Mouse (Mus musculus) embryonic facial prominence, embryonic 15.5 days (tissue): ENCODE measurements around the gene Thap2. TPM values are rescaled to one million over a fixed set of nuclear protein-coding genes. Genes with fewer than 3 reads are reported as not detected.
A peak's percentile ranks its signal among the peaks of the same experiment; 100 is the strongest.

ENCODE experiments used
- ATAC-seq: fragments of 200-750 bp; cut with Nextera tagmentation; 2 replicates; pipeline ENCODE4 v1.8.0; 2017; ENCODE audit warnings: low read depth, moderate TSS enrichment; ENCODE audit not compliant: insufficient number of reproducible peaks, low FRiP score, low TSS enrichment
- H3K27ac ChIP-seq: fragments of 300-500 bp; sonication (generic); replicated peaks from 2 replicates; pipeline ENCODE4 v1.5.1; 2015; ENCODE audit warnings: mild to moderate bottlenecking, inconsistent platforms
- H3K27me3 ChIP-seq: fragments of 300-500 bp; sonication (generic); 2 replicates; pipeline ENCODE4 v1.6.1; 2015; ENCODE audit warnings: inconsistent platforms
- H3K36me3 ChIP-seq: fragments of 300-500 bp; sonication (generic); 2 replicates; pipeline ENCODE4 v1.6.1; 2015; ENCODE audit warnings: mild to moderate bottlenecking, inconsistent platforms
- H3K4me1 ChIP-seq: fragments of 300-500 bp; sonication (generic); 2 replicates; pipeline ENCODE4 v1.6.1; 2015; ENCODE audit warnings: inconsistent platforms
- H3K4me2 ChIP-seq: fragments of 300-500 bp; sonication (generic); replicated peaks from 2 replicates; pipeline ENCODE4 v1.6.1; 2015; ENCODE audit warnings: mild to moderate bottlenecking, inconsistent platforms
- H3K4me3 ChIP-seq: fragments of 300-500 bp; sonication (generic); replicated peaks from 2 replicates; pipeline ENCODE4 v1.5.1; 2015; ENCODE audit warnings: mild to moderate bottlenecking, inconsistent platforms
- H3K9ac ChIP-seq: fragments of 300-500 bp; sonication (generic); 2 replicates; pipeline ENCODE4 v1.6.1; 2015; ENCODE audit warnings: inconsistent platforms
- H3K9me3 ChIP-seq: fragments of 300-500 bp; sonication (generic); replicated peaks from 2 replicates; pipeline ENCODE4 v1.6.1; 2016; ENCODE audit warnings: inconsistent platforms
- WGBS: fragments of 180-500 bp; shearing (Covaris S2); methylation state at CpG from one replicate; pipeline ENCODE4 v1.1.7; 2015; 5-methylcytosine and 5-hydroxymethylcytosine counted together
- polyA plus RNA-seq: library from polyadenylated mRNA; unstranded; fragments of >200 nt; fragmentation: Nextera tagmentation; extraction: Ambion mirVana; gene quantifications from 2 replicates; pipeline ENCODE4 v1.2.1, GENCODE M21; 2015

Gene Thap2
- polyA plus RNA-seq, 1 experiment from 2014 or later, result 24.3 TPM

DNA sequence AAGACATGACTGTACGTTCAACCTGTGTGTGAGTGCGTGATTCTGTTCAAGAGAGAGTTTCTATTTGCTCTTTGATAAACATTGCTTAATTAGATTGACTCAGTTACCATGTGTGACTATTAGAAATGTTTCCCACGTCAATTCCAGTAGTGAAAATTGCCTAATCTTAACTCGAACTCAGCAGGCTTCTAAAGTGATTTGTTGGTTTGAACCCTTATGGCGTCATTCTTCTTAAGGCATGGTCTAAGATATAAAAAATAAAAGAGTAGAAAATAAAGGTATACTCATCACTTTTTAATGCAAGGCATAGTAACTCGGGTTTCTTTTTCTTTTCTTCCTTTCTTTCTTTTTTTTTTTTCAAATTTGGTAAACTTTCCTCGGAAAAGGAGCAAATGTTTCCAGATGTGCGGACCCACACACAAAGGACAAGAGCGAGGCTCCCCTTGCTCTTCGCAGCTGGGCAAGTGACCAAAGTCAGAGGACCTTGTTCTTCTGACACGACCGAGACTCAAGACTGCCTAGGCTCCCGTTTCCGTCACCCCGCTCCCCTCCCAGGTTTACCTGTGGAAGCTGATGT is 511 bp downstream of the Thap2 start:
- Histone ChIP-seq H3K9ac (peak overlapping the region; percentile 87), H3K27me3 (no peaks in the 10 kb centered on the region), H3K27ac (peak overlapping the region; percentile 99), H3K4me3 (peak overlapping the region; percentile 94), H3K4me1 (peaks cover 22% of the 10 kb centered on the region), H3K4me2 (peak overlapping the region; percentile 58), H3K36me3 (no peaks in the 10 kb centered on the region), H3K9me3 (no peaks in the 10 kb centered on the region)
- under 1% methylated on average over 15 of the region's 15 CpGs for WGBS
- no peak for ATAC-seq

DNA sequence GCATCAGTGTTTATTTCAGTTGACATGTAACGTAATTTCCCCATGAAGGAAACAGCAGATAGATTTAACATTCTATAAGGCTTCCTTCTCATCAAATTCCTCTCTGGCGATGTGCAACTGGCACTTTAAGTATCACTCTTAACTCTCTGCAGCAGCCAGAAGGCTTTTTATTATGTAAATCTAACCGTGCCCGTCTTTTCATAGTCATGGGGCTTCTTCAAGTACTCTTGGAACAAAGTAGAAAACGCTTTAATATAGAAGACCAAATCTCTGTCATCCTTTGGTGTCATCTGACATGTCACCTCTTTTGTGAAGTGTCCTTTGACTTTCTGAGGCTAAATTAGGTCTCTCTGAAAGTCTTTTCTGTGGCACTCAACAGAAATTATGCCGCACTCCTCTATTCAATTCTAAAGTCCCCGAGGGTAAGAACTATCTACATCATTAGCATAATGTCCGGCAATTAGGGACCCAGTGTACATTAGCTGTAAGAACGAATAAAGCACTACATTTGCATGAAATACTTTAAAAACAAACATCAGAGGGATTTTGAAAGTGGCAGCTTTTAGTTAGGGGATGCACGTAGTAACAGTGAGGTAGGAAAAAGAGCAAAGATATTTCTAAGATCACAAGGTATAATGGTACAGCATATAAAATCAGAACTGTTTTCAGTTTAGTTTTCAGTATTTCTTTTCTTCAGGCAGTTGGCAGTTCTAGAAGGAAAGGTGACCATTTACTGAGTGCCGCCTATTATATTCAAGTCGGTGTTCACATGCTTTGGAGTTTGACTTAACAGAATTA is 1.2 kb downstream of the Thap2 start:
- Histone ChIP-seq H3K27ac (no peak overlapping the region), H3K36me3 (no peaks in the 10 kb centered on the region), H3K4me1 (peaks cover 16% of the 10 kb centered on the region), H3K4me3 (peak overlapping the region; percentile 94), H3K9ac (0 out of 2 replicates have a peak overlapping the region, but pooled peaks have one; percentile 87), H3K9me3 (no peaks in the 10 kb centered on the region), H3K27me3 (no peaks in the 10 kb centered on the region), H3K4me2 (peak overlapping the region; percentile 58)
- WGBS, result 17% methylated on average over 12 of the region's 12 CpGs
- ATAC-seq, result no peak

DNA sequence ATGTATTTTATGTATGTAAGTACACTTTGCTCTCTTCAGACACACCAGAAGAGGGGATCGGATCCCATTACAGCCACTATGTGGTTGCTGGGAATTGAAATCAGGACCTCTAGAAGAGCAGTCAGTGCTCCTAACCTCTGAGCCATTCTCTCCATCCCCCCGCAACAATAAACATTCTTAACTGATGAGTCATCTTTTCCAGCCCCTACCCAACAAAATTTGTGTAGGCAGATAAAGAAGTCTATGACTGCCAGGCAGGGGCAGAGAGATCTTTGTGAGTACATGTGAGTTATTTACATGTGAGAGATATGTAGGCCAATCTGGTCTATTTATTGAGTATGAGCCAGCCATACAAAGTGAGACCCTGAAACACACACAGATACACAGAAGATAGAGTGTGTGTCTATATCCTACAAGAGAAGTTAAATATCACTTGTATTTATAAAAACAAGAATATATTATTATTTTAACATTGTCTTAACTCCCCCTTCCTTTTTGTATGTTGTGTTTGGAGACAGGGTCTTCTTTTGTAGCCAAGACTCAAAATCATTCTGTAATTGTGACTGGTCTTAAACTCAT is 2.6 kb downstream of the Thap2 start:
- Histone ChIP-seq H3K4me2 (no peak overlapping the region), H3K27ac (no peak overlapping the region), H3K4me1 (peaks cover 10% of the 10 kb centered on the region; the same call in 1 of the 2 replicates), H3K9me3 (no peaks in the 10 kb centered on the region), H3K27me3 (no peaks in the 10 kb centered on the region), H3K9ac (no peak overlapping the region), H3K4me3 (no peak overlapping the region), H3K36me3 (no peaks in the 10 kb centered on the region)
- 78% methylated on average over 2 of the region's 2 CpGs for WGBS
- no peak for ATAC-seq

DNA sequence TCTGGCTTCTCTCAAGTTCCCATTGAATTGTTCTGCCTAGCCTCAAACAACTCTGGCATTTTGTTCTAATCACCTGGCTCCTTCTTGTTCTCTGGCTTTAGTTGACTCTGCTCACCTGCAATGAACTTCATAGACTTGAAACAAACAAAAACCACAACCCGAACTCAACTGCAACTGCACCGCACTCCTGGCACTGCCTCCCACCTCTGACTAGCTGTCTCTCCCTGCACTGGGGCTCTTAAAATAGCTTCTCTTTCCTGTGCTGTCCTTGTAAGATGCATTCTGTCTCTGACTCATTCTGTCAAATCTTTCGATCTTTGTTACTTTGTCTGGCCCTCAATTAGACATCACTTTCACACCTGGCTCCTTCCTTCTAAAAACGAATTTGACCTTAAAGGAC is 21.1 kb downstream of the Thap2 start:
- H3K4me3 ChIP-seq, result peak overlapping the region; percentile 68
- no peak overlapping the region; the same call in 1 of the 2 replicates for H3K9ac ChIP-seq

DNA sequence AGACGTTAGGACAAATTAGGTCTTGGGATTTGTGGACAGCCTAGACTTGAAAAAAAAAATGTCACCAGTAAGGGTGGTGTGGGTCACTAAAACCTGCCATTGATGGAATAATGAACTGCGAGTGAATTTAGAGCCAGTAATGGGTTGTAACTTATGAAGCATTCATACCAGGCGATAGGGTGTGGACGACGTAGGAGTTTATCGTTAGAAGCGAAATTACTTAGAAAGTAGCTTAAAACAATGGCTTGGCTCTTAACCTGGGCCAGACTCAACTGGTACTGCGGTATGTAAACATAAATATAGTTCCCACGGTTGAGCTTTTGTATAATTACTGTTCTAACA is 21.6 kb downstream of the Thap2 start:
- Histone ChIP-seq H3K4me1 (peaks cover 22% of the 10 kb centered on the region), H3K9me3 (no peaks in the 10 kb centered on the region), H3K27ac (peak overlapping the region; percentile 94), H3K4me2 (peak overlapping the region; percentile 82), H3K36me3 (no peaks in the 10 kb centered on the region), H3K4me3 (peak overlapping the region; percentile 68), H3K9ac (peak overlapping the region; percentile 23; the same call in 1 of the 2 replicates), H3K27me3 (no peaks in the 10 kb centered on the region)
- 5% methylated on average over 9 of the region's 9 CpGs for WGBS
- no peak for ATAC-seq

More for the DNA sequence above, 21.1 kb downstream of the Thap2 start:
- no peak for ATAC-seq
- Histone ChIP-seq H3K36me3 (no peaks in the 10 kb centered on the region), H3K4me2 (peak overlapping the region; percentile 82), H3K9me3 (no peaks in the 10 kb centered on the region), H3K27ac (peak overlapping the region; percentile 94; the same call in 1 of the 2 replicates), H3K27me3 (no peaks in the 10 kb centered on the region), H3K4me1 (peaks cover 22% of the 10 kb centered on the region)
- WGBS, result 83% methylated on average over 4 of the region's 4 CpGs

DNA sequence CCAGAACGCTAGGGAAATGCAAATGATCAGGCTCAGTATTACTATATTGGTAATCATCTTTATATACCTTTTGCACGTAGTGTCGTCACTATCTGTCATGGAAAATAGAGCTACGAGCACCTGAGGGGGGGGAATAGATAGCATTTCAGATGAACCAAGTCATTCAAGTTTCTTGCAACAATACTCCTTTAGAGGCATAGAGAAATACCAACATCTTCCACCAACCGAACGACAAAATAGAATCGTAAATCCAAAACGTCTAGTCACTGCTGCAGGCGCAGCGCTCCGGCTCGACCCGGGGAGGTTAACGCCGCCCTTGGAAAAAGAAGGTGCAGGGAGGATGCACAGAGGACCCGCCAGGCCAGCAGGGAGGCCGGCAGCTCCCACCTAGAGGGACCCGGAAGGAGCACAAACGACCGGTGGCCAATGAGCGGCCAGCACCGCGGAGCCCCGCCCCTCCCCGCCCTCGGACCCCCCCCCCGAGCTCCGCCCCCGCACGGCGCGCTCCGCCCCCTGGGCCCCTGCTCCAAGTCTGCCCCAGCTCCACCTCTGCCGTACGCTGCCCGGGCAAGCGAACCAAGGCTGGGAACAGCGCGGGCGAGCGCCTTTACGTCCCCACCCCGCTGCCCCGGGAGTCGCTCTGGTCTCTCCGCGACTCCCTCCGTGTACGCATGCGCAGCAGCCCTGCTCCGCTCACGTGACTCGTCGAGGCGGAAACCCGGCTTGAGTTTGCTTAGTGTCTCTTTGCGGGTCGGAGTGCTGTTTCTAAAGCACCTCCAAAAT is 22.2 kb downstream of the Thap2 start, which contains the start of gene Tmem19:
Gene Tmem19 (minus strand): TSS at position 662 of the 783 bp plus-strand sequence.
- H3K4me3 ChIP-seq, result peak within 1 kb of the TSS; percentile 68
- H3K9me3 ChIP-seq, result no peaks in the 10 kb centered on the region
- no peaks in the 10 kb centered on the region for H3K36me3 ChIP-seq
- WGBS, result under 1% methylated on average over 57 of the region's 58 CpGs
- H3K4me1 ChIP-seq, result peaks cover 22% of the 10 kb centered on the region
- peak within 1 kb of the TSS; percentile 47 for H3K9ac ChIP-seq
- no peaks in the 10 kb centered on the region for H3K27me3 ChIP-seq
- H3K27ac ChIP-seq, result peak within 1 kb of the TSS; percentile 94
- H3K4me2 ChIP-seq, result peak within 1 kb of the TSS; percentile 82
- peak; percentile 99 for ATAC-seq

DNA sequence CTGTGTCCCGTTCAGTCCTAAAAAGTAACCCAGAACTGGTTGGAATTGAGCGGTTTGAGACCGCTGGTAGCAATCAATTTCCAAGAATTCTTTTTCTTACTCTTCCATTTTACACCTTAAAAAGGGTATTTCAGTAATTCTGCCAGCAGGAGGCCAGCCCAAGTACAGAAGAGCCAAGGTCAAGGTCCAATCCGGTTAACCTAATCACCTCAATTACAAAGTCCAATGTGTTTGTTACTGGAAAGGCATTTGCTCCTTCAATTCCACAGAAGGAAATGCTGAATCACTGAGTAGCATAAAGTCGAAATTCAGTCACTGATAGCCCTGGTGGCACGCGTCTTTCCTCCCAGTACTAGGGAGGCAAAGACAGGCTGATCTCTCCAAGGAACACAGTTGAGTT is 25.2 kb downstream of the Thap2 start:
- 89% methylated on average over 7 of the region's 7 CpGs for WGBS
- H3K27me3 ChIP-seq, result no peaks in the 10 kb centered on the region
- no peak overlapping the region for H3K4me3 ChIP-seq
- H3K9ac ChIP-seq, result no peak overlapping the region
- no peaks in the 10 kb centered on the region for H3K9me3 ChIP-seq
- H3K4me1 ChIP-seq, result peaks cover 22% of the 10 kb centered on the region
- H3K4me2 ChIP-seq, result no peak overlapping the region
- ATAC-seq, result no peak
- H3K27ac ChIP-seq, result no peak overlapping the region
- H3K36me3 ChIP-seq, result peaks cover 8% of the 10 kb centered on the region

DNA sequence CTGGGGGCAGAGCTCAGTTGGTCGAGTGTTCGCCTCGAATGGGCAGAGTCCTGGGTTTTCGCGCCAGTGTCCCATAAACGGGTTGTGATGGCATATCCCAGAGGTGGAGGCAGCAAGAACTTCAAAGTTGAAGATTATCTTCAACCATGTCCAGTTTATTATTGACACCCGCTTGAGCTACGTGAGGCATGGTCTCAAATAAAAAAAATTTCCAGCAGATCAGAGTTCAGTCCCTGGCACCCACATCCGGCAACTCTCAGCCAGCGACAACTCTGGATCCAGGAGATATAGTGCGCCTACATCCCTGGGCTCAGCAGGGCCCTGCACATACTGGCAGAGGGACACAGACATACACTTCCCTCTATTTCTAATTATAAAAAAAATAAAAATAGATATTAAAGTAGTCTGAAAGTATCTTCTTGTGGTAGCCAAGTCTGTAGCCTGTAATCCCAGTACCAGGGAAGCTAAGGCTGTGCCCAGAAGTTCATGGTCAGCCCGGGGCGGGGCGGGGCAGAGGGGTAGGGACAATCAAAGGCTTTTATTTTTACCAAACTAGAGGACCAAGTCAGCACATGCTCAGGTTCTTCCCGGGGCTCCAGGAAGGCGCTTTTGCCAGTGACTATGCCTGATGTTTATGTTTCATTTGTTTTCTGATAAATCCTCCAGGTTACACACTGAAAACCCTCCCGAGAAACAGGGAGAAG is 25.9 kb downstream of the Thap2 start:
- Histone ChIP-seq H3K4me2 (no peak overlapping the region), H3K9ac (no peak overlapping the region), H3K27ac (no peak overlapping the region), H3K4me3 (no peak overlapping the region), H3K4me1 (peaks cover 21% of the 10 kb centered on the region), H3K9me3 (no peaks in the 10 kb centered on the region), H3K36me3 (peaks cover 8% of the 10 kb centered on the region), H3K27me3 (no peaks in the 10 kb centered on the region)
- WGBS, result 90% methylated on average over 17 of the region's 17 CpGs
- ATAC-seq, result no peak

DNA sequence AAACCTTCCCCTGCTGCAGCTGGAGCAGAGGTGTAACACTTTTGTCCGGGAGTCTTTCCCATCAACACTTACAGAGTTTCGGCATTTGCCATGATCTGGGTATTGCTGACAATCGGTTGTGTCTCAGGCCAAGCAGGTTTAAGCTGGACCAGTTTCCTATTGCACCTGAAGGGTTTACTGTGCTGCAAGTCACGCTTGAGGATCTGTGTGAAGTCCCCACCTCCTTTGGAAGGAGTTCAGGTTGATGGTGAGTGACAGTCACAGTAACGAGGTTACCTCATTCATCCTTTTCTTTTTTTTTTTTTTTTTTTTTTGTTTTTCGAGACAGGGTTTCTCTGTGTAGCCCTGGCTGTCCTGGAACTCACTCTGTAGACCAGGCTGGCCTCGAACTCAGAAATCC is 28.1 kb downstream of the Thap2 start:
- no peak overlapping the region for H3K27ac ChIP-seq
- no peak overlapping the region for H3K4me2 ChIP-seq
- peaks cover 8% of the 10 kb centered on the region for H3K36me3 ChIP-seq
- no peaks in the 10 kb centered on the region for H3K9me3 ChIP-seq
- no peak overlapping the region for H3K9ac ChIP-seq
- 81% methylated on average over 6 of the region's 7 CpGs for WGBS
- H3K27me3 ChIP-seq, result no peaks in the 10 kb centered on the region
- H3K4me1 ChIP-seq, result peaks cover 7% of the 10 kb centered on the region
- no peak overlapping the region for H3K4me3 ChIP-seq
- no peak for ATAC-seq

DNA sequence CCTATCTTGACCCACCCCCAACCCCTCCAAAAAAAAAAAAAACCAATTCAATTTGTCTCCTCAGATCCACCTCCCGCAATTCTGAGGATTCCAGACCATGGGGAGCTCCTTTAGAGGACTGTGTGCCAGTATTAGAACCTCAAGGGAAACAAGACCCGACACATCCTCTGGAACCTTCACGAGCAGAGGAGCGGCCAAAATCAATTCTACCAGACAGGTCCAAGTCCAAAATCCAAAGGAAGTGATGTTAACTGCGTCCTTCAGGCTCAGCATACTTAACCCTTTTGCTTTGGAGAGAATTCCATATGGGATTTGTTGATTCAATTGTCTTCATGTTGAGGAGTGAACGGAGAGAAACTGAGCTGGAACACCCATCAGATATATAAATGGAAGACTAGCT is 29.2 kb downstream of the Thap2 start:
- H3K27ac ChIP-seq, result no peak overlapping the region
- H3K27me3 ChIP-seq, result no peaks in the 10 kb centered on the region
- H3K36me3 ChIP-seq, result peaks cover 8% of the 10 kb centered on the region
- H3K4me1 ChIP-seq, result no peaks in the 10 kb centered on the region
- H3K4me2 ChIP-seq, result no peak overlapping the region
- ATAC-seq, result no peak
- no peak overlapping the region for H3K4me3 ChIP-seq
- no peaks in the 10 kb centered on the region for H3K9me3 ChIP-seq
- no peak overlapping the region for H3K9ac ChIP-seq
- WGBS, result 86% methylated on average over 6 of the region's 6 CpGs
